Mouse (Mus musculus) small intestine, adult 2 months (tissue): ENCODE measurements around the gene Cyp2c66. TPM values are rescaled to one million over a fixed set of nuclear protein-coding genes. Genes with fewer than 3 reads are reported as not detected.
A peak's percentile ranks its signal among the peaks of the same experiment; 100 is the strongest.
"Not testable (repeated sequence)": the region's sequence is repeated elsewhere in the genome, so short reads cannot be mapped to it uniquely, and the experiment has no call there.

Experiments
- H3K27ac ChIP-seq: fragments of 200-500 bp; 2 replicates; pipeline ENCODE4 v1.5.1; 2012; ENCODE audit warnings: low read depth, low read length, control low read depth, inconsistent platforms; ENCODE audit not compliant: insufficient read depth
- H3K27me3 ChIP-seq: fragments of 200-500 bp; 2 replicates; pipeline ENCODE4 v1.6.1; 2012; ENCODE audit warnings: mild to moderate bottlenecking, moderate library complexity, low read length, inconsistent platforms; ENCODE audit not compliant: control insufficient read depth, insufficient read depth
- H3K36me3 ChIP-seq: fragments of 200-500 bp; 2 replicates; pipeline ENCODE4 v1.6.1; 2012; ENCODE audit warnings: mild to moderate bottlenecking, low read length, control low read depth, inconsistent platforms; ENCODE audit not compliant: control insufficient read depth, insufficient read depth
- H3K4me1 ChIP-seq: fragments of 200-500 bp; 2 replicates; pipeline ENCODE4 v1.6.1; 2012; ENCODE audit warnings: low read length, inconsistent platforms, mixed read lengths; ENCODE audit not compliant: control insufficient read depth, insufficient read depth, insufficient read length
- H3K4me3 ChIP-seq: fragments of 200-500 bp; 2 replicates; pipeline ENCODE4 v1.5.1; 2012; ENCODE audit warnings: low read depth, mild to moderate bottlenecking, control low read depth, inconsistent platforms, low read length, moderate library complexity
- CTCF ChIP-seq: fragments of 200-500 bp; IDR thresholded peaks from 2 replicates; pipeline ENCODE4 v1.5.1; 2012; ENCODE audit warnings: low read depth, mild to moderate bottlenecking, control low read depth, inconsistent platforms, low read length, moderate library complexity, mixed read lengths; ENCODE audit not compliant: insufficient replicate concordance, insufficient read length; ENCODE audit errors: extremely low read depth
- POLR2A ChIP-seq: fragments of 200-500 bp; IDR thresholded peaks from 2 replicates; pipeline ENCODE4 v1.6.1; 2012; ENCODE audit warnings: low read depth, mild to moderate bottlenecking, control low read depth, inconsistent platforms, low read length, moderate library complexity
- WGBS: fragments of 180-500 bp; shearing (Covaris S2); methylation state at CpG from one replicate; pipeline ENCODE4 v1.1.7; 2018; 5-methylcytosine and 5-hydroxymethylcytosine counted together
- polyA plus RNA-seq: library from polyadenylated mRNA; depleted of rRNA; stranded (reverse); fragments of >200 nt; gene quantifications from 2 replicates; pipeline ENCODE4 v1.2.3, GENCODE M21; 2012; rRNA removed

The Cyp2c66 gene
- 6.9 and 26.9 TPM in 2 replicates for polyA plus RNA-seq

GRCm38 (mm10) chr19:39113644-39114043 is at the start of gene Cyp2c66:
Gene Cyp2c66, plus strand, starts transcription at chr19:39113898.
- TF ChIP-seq POLR2A (no peak), CTCF (no peak)
- no peaks in the 10 kb centered on the region for H3K27me3 ChIP-seq
- WGBS, result 31% methylated on average over 1 of the region's 1 CpGs
- H3K36me3 ChIP-seq, result no peaks in the 10 kb centered on the region
- 0 out of 2 replicates have a peak, but pooled peaks cover 1% of the 10 kb centered on the region for H3K4me1 ChIP-seq
- peak within 1 kb of the TSS; percentile 67 for H3K27ac ChIP-seq
- H3K4me3 ChIP-seq, result no peak within 1 kb of the TSS

GRCm38 (mm10) chr19:39098779-39099178 is 14.9 kb upstream of the Cyp2c66 start:
- 85% methylated on average over 2 of the region's 2 CpGs for WGBS
- not testable (repeated sequence) for H3K36me3 ChIP-seq

GRCm38 (mm10) chr19:39156836-39157235 is 43.1 kb downstream of the Cyp2c66 start:
- H3K4me3 ChIP-seq, H3K27ac ChIP-seq, H3K36me3 ChIP-seq, H3K27me3 ChIP-seq, H3K4me1 ChIP-seq: not testable (repeated sequence)
- WGBS, result 89% methylated on average over 19 of the region's 19 CpGs

More at GRCm38 (mm10) chr19:39098779-39099178, 14.9 kb upstream of the Cyp2c66 start:
- H3K4me3 ChIP-seq, H3K27me3 ChIP-seq, H3K27ac ChIP-seq, H3K4me1 ChIP-seq: not testable (repeated sequence)

Other genes starting within 250 kb of the Cyp2c66 start
- gene Hells, start 183.0 kb upstream of the Cyp2c66 start, polyA plus RNA-seq, result 0.18 and 0.82 TPM in 2 replicates
- gene Cyp2c55, start 106.9 kb upstream of the Cyp2c66 start, polyA plus RNA-seq, result 13.4 and 16.3 TPM in 2 replicates
- gene Cyp2c65, start 52.9 kb upstream of the Cyp2c66 start, polyA plus RNA-seq, result 52.8 and 87.8 TPM in 2 replicates
- 0.70 and 3.2 TPM in 2 replicates for gene Cyp2c29, start 155.5 kb downstream of the Cyp2c66 start, polyA plus RNA-seq